Mouse (Mus musculus) urinary bladder, adult 2 months (tissue): ENCODE measurements around the gene Gm10401. TPM values are rescaled to one million over a fixed set of nuclear protein-coding genes. Genes with fewer than 3 reads are reported as not detected.

Experiments used
- DNase-seq: peaks from one replicate; pipeline ENCODE4 v3.0.0; 2022; ENCODE audit warnings: low spot score
- polyA plus RNA-seq: library from polyadenylated mRNA; depleted of rRNA; stranded (reverse); fragments of >200 nt; gene quantifications from 2 replicates; pipeline ENCODE4 v1.2.3, GENCODE M21; 2012; rRNA removed

Gene Gm10401
- polyA plus RNA-seq, result 0.23 TPM in 1 of 2 replicates, not detected in the other

DNA sequence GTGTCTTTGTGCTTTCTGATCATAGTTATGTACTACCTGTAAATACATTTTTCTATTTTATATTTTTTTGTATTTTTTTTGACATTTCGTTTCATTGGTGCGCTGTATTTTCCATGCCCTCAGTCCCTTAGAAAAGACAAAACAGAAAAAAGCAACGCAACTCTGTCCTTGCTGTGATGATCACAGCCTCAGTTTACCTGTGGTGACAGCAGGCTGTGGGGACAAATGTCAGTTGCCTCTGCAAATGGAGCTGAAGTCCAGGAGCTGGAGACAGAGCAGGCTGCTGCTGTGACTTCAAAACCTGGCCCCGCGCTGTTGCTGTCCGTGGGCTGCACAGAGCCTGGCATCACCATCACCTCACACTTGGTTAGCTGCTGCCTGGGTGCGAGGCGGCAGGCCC, at the start of gene Gm10401:
Gene Gm10401 (minus strand): TSS at position 101 of the 400 bp plus-strand sequence.
- no peak for DNase-seq

DNA sequence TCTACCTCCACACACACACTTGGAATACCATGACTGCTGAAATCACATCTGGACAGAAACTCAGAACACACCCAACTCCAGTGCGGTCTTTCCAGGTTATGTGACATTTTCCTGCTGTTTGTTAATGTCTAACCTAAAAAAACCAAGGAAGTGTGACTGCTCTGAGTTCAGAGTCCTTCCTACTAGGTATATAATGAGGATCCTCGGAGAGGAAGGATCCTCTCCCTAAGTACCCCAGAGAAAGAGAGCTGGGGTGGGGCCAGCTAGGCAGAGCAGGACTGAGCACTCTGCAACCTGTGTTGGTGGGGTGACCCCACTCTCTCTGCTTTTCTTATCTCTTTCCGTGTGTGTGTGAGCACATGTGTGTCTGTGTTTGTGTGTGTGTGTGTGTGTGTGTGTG, 49.3 kb upstream of the Gm10401 start:
- DNase-seq, result no peak

DNA sequence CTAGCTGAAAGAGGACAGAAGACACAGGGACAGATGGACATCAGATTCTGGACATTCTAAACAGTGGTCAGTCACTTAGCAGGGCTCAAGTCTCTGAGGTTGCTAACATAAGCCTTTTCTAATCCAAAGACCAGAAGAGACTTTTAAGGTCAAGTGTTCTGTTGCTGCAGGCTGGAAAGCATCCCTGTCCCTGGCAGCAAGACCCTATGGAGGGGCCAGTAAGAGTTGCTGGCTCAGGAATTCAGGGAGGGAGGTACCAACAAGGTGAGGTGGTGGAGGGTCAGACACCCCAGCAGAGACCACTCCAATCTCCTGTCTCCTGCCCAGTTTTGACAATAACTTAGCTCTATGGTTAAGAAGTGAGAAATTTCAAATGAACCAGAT, 48.6 kb upstream of the Gm10401 start:
- no peak for DNase-seq

DNA sequence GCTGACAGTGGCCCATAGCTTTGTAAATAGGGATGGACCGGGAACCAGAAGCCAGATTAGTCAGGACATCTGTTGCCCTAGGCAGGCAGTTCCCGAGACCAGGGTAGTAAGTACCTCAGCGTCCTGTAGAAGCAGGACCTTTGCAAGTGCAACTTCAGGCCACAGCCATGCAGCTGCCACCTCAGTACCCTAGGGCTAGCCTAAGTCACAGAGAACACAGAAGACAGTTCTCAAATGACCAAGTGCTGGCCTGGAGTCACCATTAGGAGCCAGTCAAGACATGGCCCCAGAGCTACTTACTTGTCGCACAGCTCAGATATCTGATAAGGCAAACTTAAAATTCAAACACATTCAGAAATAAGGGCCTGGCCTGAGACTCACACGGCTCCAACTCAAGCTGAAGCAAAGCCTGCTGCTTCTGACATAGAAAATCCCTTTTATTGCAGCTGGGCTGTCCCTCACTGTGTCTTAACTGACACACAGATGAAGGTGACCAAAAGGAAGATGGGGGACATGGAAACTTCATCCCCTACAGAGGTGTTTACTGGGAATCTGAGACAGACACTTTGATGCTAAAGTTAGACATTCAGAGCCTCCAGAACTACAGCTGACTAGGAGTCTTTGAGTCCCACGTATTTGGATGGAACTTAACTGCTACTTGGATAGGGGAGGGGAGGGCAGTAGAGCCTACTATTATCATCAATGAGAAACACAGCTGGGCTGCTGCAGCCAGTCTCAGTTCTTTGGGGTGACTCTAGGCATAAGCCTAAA, 48.1 kb upstream of the Gm10401 start:
- DNase-seq, result no peak

DNA sequence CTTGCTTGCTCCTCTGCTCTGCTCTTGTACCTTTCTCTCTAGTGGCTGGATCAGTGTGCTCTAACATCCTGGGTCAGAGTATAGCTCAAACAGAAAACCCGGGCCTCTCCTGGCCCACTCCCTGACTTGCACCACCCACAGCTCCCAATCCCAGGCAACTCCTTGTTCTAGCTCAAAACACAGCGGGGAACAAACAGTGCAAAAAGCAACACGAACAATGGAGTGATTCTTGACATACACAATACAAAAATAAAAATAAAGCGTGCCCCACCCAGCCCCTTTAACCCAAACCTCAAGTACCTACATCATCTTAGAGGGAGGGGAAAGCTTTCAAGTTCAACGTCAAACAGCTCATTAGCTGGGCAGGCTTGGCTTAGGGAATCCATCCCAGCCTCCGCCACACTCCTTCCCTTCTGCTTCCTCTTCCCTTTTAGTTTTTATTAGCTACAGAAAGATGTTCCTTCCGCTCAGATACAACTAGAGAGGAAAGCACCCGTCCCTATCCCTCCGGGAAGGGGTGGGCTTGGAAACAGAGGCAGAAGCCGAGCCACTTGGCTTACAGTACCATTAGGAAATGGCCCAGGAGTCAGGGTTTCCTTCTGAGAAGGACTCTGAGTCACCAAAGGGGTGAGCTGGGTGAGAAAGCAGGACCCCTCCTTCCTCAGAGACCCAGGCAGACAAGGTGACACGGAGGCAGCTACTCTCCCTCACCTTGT, 47.3 kb upstream of the Gm10401 start:
- DNase-seq, result no peak

DNA sequence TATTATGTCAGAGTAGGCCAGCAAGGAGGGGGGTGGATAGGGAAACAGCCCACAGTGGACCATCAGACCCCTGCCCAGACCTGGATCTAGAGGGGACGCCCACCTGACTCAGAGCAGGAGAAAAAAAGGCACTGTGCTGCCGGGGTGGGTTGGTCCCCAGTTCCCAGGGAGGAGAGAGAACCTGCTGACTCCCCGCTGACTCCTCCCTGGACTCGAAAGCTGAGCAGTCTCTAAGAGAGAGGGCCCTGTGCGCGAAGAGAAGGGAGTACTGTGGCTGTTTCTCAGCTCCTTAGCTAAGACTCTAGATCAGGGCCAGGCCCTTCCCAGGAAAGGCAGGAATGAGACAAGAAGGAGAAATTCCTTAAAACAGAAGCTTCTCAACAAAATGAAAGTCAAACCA, 46.4 kb upstream of the Gm10401 start:
- DNase-seq, result no peak

DNA sequence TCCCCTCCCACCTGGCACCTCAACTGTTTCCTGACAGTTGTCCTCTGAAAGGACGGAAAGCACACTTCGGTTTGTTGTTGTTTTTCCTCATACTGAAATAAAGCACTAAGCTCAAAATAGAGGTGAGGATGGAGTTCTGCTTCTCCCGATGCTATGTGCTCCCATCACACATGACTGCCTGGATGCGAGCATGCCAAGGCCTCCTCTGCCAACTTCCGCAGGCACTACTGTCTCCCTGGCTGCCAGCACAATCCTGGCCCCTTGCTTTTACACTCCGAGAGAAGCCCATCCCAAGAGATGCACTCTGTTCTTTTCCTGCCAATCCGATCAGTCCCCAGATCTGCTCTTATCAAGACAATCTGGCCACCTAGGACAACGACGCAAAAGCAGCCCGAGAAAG, 45.5 kb upstream of the Gm10401 start:
- DNase-seq, result no peak

DNA sequence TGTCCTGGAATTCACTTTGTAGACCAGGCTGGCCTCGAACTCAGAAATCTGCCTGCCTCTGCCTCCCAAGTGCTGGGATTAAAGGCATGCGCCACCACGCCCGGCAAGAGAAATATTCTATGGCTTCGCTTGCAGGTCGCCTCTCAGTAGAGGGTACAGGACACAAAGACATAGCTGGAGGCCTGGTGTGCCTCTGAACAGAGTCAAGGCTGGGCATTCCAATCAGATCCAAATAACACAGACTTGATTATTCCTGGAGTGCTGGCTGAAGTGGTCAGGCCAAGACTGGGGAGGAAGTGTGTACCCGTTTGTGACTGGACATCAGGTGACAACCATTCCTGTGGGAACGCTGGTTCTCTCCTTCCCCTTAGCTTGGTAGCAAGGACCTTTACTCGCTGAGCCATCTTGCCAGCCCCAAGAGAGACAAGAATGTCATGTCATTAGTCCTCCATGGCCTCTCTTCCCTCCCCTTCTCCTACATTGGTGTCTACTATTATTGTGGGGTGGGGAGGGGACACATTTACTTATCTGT, 44.1 kb upstream of the Gm10401 start:
- DNase-seq, result no peak

DNA sequence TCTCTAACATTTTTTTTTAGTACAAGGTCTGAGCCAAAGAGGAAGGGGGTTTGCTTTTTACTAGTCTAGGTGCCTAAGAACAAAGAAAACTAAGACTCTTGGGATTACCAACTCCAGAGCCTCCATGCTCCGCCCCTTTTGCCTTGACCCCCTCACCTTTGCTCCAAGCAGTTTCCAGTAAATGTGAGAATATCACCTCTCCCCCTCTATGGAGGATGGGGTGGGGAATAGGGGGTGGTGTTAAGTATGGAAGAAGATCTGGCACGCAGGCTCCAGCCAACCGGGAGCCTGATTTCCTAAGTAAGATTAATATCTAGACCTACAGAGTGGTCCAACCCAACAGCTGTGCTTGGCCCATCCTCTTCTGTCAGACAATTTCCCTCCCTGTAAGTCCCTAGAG, 42.6 kb upstream of the Gm10401 start:
- DNase-seq, result no peak

DNA sequence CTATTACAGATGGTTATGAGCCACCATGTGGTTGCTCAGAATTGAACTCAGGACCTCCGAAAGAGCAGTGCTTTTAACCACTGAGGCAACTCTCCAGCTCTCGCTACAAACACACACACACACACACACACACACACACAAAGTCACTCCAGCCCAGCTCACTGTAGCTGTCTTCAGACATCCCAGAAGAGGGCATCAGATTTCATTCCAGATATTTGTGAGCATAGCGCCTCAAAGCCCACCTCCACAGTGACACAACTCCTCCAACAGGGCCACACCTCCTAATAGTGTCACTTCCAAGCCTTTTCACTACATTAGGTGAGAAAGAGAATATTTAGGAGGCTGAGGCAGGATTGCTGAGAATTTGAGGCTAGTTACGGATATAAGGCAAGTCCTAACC, 41.0 kb upstream of the Gm10401 start:
- no peak for DNase-seq

DNA sequence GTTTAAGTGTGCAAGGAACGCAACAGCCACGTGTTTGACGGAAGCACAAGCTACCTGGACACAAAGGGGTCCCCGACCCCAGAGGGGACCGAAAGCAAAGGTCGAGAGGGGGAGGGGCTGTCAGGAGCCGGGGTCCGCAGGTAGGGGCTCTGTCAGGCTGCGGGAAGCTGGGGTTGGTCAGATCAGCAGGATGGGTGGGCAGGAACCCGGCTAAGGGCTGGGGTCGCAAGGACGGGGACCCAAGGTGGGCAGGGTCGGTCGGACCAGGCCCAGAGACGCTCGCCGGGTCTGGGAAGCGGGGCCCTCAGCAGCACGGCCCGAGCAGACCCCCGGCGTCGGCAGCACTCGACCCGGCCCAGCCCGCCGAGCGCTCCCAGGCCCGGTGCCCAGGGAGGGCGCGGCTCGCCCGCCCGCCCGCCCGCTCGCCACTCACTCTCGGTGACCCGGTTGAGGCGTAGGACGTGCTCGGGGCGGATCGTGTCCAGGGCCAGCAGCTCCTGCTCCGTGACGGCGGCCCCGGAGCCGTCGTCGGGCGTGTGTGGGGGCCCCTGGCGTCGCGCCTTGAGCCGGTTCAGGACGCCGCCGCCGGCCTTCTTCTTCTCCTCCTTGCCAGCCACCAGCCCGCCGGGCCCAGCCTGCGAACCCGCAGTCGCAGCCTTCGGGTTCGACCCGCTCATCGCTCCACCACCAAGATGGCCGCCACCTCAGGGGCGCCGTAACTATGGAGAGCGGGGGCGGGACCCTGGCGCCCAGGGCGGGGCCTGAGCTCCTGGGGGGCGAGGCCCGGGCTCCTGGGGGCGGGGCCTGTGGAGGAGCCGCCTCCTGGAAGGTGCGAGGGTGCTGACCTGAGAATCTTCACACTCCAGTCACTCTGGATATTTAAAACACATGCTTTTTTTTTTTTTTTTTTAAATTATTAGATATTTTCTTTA, 36.4 kb upstream of the Gm10401 start, which contains the start of gene Unc119b:
Gene Unc119b (minus strand): TSS at position 742 of the 932 bp plus-strand sequence.
- peak; percentile 84 for DNase-seq

DNA sequence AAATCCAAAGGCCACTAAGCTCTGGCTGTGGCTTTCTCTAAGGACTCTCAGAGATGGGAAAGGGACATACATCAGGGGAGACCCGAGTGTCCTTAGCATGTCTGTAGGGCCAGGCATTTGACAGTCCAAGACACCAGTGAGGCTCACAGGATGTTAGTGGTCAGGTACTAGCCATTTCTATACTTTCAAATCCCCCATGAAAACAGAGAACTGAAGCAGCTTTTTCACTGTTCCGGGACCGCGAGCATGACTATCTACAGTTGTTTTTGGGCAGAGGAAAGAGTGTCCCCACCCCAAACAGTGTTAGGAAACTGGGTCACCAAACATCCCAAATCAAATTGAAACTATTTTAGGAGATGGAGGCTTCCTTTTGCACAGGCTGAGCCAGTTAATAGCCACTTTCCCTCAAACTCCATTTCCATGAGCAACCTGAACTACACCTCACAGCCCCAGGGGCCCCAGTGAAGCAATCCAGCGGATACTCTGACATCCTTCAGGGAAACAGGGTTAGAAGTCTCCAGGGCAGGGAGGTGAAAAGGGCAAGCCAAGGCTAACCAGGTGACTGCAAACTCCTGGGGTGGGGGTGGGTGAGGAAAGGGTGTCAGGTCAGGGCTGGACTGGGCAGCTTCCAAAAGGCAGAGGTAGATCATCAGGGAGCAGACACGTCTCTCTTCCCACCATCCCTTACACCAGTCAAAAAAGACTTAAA, 35.4 kb upstream of the Gm10401 start:
- no peak for DNase-seq

DNA sequence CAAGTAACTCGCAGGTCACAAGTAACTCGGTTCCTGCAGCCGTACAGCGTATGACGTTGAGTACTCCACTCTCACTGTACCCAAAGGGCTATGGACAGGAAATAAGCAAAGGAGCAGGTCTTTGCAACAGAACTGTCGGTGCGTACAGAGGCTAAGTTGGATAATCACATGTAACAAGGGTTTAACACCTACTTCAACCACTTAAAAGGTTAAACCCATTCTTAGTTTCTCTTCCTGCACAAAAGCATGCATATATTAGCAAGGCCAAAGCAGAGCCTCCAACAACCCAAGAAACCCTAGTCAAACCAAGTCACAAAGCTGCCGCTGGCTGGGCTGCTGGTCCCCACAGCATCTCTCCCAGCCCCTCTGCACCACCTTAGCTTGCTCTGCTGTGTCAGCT, 34.4 kb upstream of the Gm10401 start:
- no peak for DNase-seq

DNA sequence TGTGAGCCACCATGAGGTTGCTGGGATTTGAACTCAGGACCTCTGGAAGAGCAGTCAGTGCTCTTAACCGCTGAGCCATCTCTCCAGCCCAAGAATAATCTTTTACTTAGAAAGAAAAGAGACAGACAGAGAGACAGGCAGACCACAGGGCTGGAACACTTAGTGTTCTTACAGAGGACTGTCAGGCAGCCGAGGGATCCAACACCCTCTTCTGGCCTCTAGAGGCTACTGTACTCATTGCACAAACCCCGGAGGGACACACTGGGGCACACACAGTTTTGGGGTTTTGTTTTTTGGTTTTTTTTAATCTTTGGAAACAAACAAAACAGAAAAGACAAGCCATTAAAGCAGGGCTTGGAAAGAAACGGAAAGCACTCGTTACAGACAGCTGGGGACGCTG, 31.2 kb upstream of the Gm10401 start:
- no peak for DNase-seq

DNA sequence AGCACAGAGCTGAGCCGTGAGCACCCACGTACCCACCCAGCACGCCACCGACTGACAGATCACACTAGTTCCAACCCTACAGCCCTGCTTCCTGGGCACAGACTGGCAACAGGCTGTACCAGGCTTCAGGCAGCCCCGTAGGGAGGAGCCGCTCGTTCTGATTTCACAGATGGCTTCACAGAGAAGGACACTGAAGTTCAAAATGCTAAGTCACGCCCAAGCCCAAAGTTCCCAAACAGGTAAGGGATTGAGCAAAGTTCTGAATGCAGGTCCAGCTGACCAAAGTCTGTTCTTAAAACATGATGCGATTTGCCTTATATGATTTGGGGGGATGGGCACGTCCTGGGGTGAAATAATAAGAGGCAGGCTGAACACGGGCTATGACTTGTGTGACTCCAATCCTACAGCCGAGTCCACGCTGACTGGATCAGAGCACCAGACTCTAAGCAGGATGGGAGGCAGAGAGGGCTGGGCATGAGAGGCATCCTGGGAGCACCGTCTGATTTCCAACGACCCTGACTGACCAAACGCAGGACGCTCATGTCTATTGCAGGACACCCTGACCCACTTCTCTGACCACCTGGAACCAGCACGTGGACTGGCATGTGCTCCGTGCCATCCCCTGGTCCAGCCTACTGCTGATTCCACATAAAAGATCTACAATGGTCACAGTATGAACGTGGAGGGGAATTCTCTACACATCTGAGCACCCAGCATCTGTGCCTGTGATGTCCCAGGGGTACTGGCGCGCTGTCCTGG, 29.5 kb upstream of the Gm10401 start:
- no peak for DNase-seq

DNA sequence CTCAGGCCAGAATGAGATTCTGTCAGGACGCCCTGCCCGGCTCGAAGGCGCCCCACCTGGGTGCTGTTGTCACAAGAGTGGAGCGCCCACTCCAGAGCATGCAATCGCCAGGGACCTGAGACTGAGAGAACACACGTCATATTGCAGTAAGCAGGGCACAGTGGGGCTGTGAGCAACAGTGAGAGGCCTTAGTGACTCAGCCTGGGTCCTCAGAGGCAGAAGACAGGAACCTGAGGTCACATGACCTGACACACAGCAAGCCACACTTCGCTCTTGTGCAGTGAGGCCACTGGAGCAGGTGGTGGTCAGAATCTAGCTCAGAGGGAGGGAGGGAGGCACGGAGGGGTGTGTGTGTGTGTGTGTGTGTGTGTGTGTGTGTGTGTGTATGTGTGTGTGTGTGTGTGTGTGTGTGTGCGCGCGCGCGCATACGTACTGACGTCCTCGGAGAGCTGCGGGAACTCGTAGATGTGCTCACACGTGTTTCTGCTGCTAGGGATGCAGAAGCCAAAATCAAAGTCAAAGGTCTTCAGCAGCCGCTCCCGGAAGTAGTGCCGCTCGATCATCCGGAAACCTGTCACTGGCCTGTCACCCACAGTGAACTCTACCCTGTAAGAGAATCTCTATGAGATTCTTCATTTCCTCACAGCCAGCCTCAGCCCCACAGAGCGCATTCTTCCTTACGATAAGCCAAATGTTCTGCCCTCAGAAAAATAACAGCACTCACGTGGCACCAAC, 28.6 kb upstream of the Gm10401 start:
- no peak for DNase-seq

DNA sequence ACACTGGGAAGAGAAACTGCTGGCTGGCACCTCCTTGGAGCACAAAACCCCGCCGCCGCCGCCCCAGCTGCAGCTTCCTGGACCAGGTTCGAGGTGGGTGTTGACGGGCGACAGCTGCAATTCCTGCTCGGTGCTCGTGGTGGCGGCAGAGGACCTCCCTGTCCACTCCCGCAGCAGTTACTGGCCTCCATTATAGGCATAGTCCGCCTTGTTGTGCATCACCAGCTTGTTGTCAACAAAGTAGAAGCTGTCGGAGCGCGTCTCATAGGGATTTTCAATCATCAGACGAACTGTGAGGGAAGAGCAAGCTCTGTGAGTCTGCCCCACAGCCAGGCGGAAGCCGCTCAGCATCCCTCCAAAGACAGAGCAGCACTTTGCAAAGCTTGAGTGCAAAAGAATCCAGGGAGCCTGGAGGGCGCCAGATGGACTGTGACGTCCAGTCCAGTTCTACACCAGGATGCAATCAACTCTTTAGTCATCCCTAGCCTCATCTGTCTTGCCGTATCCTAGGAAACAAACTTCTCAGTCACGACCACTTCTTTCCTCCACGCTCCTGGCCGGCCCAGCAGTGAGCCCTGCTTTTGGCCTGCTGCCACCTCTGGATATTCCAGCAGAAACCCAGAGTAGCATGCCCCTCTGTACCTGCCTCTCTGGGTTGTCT, 27.2 kb upstream of the Gm10401 start:
- peak; percentile 62 for DNase-seq

DNA sequence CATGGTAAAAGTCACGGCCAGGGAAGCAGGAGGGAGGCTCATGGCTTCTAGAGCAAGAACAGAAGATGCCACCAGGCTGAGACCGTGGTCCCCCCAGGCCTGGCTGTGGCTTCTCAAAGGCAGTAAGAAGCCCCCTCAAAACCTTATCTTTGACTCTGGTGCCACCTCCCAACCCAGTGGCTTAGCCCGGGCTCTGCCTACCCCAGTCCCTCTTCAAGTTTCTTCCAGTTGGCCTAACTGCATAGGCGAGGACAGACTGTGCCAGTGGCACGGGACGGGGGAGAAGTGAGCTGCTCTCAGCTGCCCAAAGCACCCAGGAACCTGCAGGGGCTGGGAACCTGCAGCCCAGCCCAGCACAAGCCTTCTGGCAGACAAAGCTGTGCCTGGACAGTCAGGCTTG, 26.6 kb upstream of the Gm10401 start:
- DNase-seq, result no peak

DNA sequence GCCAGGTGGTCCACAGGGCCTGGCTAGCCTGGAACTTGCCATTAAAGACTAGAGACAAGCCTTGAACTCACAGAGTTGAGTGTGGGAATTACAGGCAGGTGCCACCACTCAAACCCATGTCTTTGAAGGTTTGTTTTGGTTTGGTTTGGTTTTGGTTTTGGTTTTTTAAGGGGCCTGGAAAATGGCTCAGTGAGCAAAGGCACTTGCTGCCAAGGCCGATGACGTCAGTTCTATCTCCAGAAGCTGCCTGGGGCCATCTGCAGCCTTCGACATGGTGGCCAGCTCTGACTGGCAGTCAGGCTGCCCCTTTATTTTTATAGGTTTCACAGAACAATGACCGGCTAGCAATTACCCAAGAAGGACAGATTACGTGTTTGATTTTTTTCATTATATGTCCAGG, 22.9 kb upstream of the Gm10401 start:
- DNase-seq, result no peak
